Mouse (Mus musculus): Measurements from ENCODE around the gene Nop9. TPM values are rescaled to one million over a fixed set of nuclear protein-coding genes. Genes with fewer than 3 reads are reported as not detected.

Gene Nop9
- total and polyA plus RNA-seq, 2 experiments from 2014 or later, result 14.2 to 20.2 TPM

- TF ChIP-seq EP300 (IDR thresholded peaks at IDR 0.05; ENCODE audit: low read depth) (no peak), CTCF (IDR thresholded peaks at IDR 0.05; ENCODE audit: low read depth) (peak; percentile 90)
- WGBS, result under 1% methylated on average over 49 of the region's 50 CpGs
- ATAC-seq (ENCODE audit: insufficient read depth, low read depth) (peak; percentile 92), DNase-seq (ENCODE audit: low spot score) (peak; percentile 87)
- peaks cover 8% of the 10 kb centered on the region for H3K36me3 ChIP-seq (replicated peaks; ENCODE audit: control insufficient read depth, insufficient read depth, low read length)
- peak within 1 kb of the TSS; percentile 68 for H3K4me2 ChIP-seq (ENCODE audit: low read depth, low read length)
- H3K27me3 ChIP-seq (ENCODE audit: control insufficient read depth, insufficient read depth, low read length), result no peaks in the 10 kb centered on the region
- H3K4me1 ChIP-seq (ENCODE audit: control insufficient read depth, insufficient read depth), result no peaks in the 10 kb centered on the region; the same call in 1 of the 2 replicates
- peak within 1 kb of the TSS; percentile 75 for H3K27ac ChIP-seq (ENCODE audit: low read depth)
- H3K4me3 ChIP-seq (ENCODE audit: low read depth, low read length), result peak within 1 kb of the TSS; percentile 80
- no peaks in the 10 kb centered on the region for H3K9me3 ChIP-seq (replicated peaks; ENCODE audit: control insufficient read depth, low read length)
- H3K9ac ChIP-seq (replicated peaks; ENCODE audit: low read depth, low read length), result peak within 1 kb of the TSS; percentile 70
Observed at GRCm38 (mm10) chr14:55721700-55722437, 23.6 kb upstream of the Nop9 start, which contains the start of gene Rabggta. Gene Rabggta, minus strand, starts transcription at chr14:55722263.

- WGBS, result 40% methylated on average over 8 of the region's 8 CpGs
- peak overlapping the region; percentile 80 for H3K4me3 ChIP-seq (ENCODE audit: low read depth, low read length)
Observed at GRCm38 (mm10) chr14:55722438-55722945, 23.0 kb upstream of the Nop9 start.

GRCm38 (mm10) chr14:55723433-55723832, 22.1 kb upstream of the Nop9 start:
- no peaks in the 10 kb centered on the region for H3K9me3 ChIP-seq (replicated peaks; ENCODE audit: control insufficient read depth, low read length)
- H3K36me3 ChIP-seq (replicated peaks; ENCODE audit: control insufficient read depth, insufficient read depth, low read length), result no peaks in the 10 kb centered on the region; the same call in 1 of the 2 replicates
- WGBS, result 90% methylated on average over 7 of the region's 7 CpGs
- H3K9ac ChIP-seq (replicated peaks; ENCODE audit: low read depth, low read length), result no peak overlapping the region
- TF ChIP-seq CTCF (IDR thresholded peaks at IDR 0.05; ENCODE audit: low read depth), result no peak
- TF ChIP-seq EP300 (IDR thresholded peaks at IDR 0.05; ENCODE audit: low read depth), result no peak
- H3K4me3 ChIP-seq (ENCODE audit: low read depth, low read length), result no peak overlapping the region
- H3K4me2 ChIP-seq (ENCODE audit: low read depth, low read length), result no peak overlapping the region
- ATAC-seq (ENCODE audit: insufficient read depth, low read depth) (no peak), DNase-seq (ENCODE audit: low spot score) (no peak)
- H3K27me3 ChIP-seq (ENCODE audit: control insufficient read depth, insufficient read depth, low read length), result no peaks in the 10 kb centered on the region
- H3K27ac ChIP-seq (ENCODE audit: low read depth), result no peak overlapping the region
- no peaks in the 10 kb centered on the region; the same call in 1 of the 2 replicates for H3K4me1 ChIP-seq (ENCODE audit: control insufficient read depth, insufficient read depth)

More at GRCm38 (mm10) chr14:55722438-55722945, 23.0 kb upstream of the Nop9 start:
- Histone ChIP-seq H3K27me3 (ENCODE audit: control insufficient read depth, insufficient read depth, low read length) (no peaks in the 10 kb centered on the region), H3K36me3 (replicated peaks; ENCODE audit: control insufficient read depth, insufficient read depth, low read length) (peaks cover 2% of the 10 kb centered on the region), H3K9ac (replicated peaks; ENCODE audit: low read depth, low read length) (0 out of 2 replicates have a peak overlapping the region, but pooled peaks have one; percentile 12), H3K9me3 (replicated peaks; ENCODE audit: control insufficient read depth, low read length) (no peaks in the 10 kb centered on the region), H3K27ac (ENCODE audit: low read depth) (no peak overlapping the region), H3K4me2 (ENCODE audit: low read depth, low read length) (peak overlapping the region; percentile 68), H3K4me1 (ENCODE audit: control insufficient read depth, insufficient read depth) (no peaks in the 10 kb centered on the region; the same call in 1 of the 2 replicates)
- ATAC-seq (ENCODE audit: insufficient read depth, low read depth) (no peak), DNase-seq (ENCODE audit: low spot score) (no peak)
- no peak for TF ChIP-seq CTCF (IDR thresholded peaks at IDR 0.05; ENCODE audit: low read depth)
- TF ChIP-seq EP300 (IDR thresholded peaks at IDR 0.05; ENCODE audit: low read depth), result no peak

DNA sequence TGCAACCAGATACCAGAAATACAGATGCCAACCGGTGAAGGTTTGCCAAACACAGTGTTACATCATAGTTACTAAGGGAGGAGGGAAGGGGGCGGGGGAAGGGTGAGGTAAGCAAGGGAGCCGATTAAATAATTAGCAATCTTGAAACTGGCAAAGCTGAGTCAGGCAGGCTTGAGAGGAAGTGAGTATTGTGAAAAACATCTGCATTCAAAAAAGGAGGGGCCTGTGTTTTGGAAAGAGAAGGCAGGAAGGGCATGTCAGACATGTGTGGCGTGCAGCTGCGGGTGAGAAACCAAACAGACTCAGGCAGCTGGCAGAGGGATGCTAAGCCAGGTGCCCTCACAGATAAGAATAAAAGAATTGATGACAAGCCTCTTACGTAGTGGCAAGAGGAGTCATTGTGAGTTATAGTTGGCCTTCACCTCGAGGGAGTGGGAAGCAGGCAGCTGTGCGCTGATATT, 21.1 kb upstream of the Nop9 start:
- H3K27ac ChIP-seq (ENCODE audit: low read depth), result 0 out of 2 replicates have a peak overlapping the region, but pooled peaks have one; percentile 11
- no peak overlapping the region for H3K4me2 ChIP-seq (ENCODE audit: low read depth, low read length)
- no peaks in the 10 kb centered on the region for H3K36me3 ChIP-seq (replicated peaks; ENCODE audit: control insufficient read depth, insufficient read depth, low read length)
- 26% methylated on average over 8 of the region's 8 CpGs for WGBS
- ATAC-seq (ENCODE audit: insufficient read depth, low read depth) (no peak), DNase-seq (ENCODE audit: low spot score) (peak; percentile 29)
- no peaks in the 10 kb centered on the region; the same call in 1 of the 2 replicates for H3K4me1 ChIP-seq (ENCODE audit: control insufficient read depth, insufficient read depth)
- no peak overlapping the region for H3K4me3 ChIP-seq (ENCODE audit: low read depth, low read length)
- H3K9me3 ChIP-seq (replicated peaks; ENCODE audit: control insufficient read depth, low read length), result no peaks in the 10 kb centered on the region
- no peak overlapping the region for H3K9ac ChIP-seq (replicated peaks; ENCODE audit: low read depth, low read length)
- H3K27me3 ChIP-seq (ENCODE audit: control insufficient read depth, insufficient read depth, low read length), result no peaks in the 10 kb centered on the region
- TF ChIP-seq CTCF (IDR thresholded peaks at IDR 0.05; ENCODE audit: low read depth) (no peak), EP300 (IDR thresholded peaks at IDR 0.05; ENCODE audit: low read depth) (no peak)

DNA sequence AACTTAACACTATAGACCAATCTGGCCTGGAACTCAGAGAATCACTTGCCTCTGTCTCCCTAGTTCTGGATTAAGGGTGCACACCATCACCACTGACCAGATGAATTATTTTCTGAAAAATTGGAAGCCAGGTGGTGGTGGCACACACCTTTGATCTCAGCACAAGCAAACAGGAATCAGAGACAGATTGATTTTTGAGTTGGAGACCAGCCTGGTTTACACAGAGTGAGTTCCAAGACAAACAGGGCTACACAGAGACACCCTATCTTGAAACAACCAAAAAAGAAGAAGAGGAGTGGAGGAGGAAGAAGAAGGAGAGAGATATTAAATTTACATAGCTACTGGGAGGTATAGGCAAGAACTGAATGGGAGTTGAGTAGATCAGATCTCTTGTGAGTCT, 19.2 kb upstream of the Nop9 start:
- Histone ChIP-seq H3K4me2 (ENCODE audit: low read depth, low read length) (no peak overlapping the region), H3K4me3 (ENCODE audit: low read depth, low read length) (no peak overlapping the region), H3K4me1 (ENCODE audit: control insufficient read depth, insufficient read depth) (no peaks in the 10 kb centered on the region; the same call in 1 of the 2 replicates), H3K9me3 (replicated peaks; ENCODE audit: control insufficient read depth, low read length) (no peaks in the 10 kb centered on the region), H3K9ac (replicated peaks; ENCODE audit: low read depth, low read length) (no peak overlapping the region), H3K27me3 (ENCODE audit: control insufficient read depth, insufficient read depth, low read length) (no peaks in the 10 kb centered on the region), H3K27ac (ENCODE audit: low read depth) (no peak overlapping the region), H3K36me3 (replicated peaks; ENCODE audit: control insufficient read depth, insufficient read depth, low read length) (no peaks in the 10 kb centered on the region)
- ATAC-seq (ENCODE audit: insufficient read depth, low read depth) (no peak), DNase-seq (ENCODE audit: low spot score) (no peak)
- no peak for TF ChIP-seq EP300 (IDR thresholded peaks at IDR 0.05; ENCODE audit: low read depth)
- no peak for TF ChIP-seq CTCF (IDR thresholded peaks at IDR 0.05; ENCODE audit: low read depth)
